Mouse (Mus musculus) CH12.LX (cell line): ENCODE results near the gene Trdmt1.
A peak's percentile ranks its signal among the peaks of the same experiment; 100 is the strongest.

Experiments used
- BHLHE40 ChIP-seq: IDR thresholded peaks from 2 replicates; pipeline ENCODE4 v1.6.1; 2011; ENCODE audit warnings: mild to moderate bottlenecking, low read depth, low read length, improper control_type of control experiment
- CHD1 ChIP-seq: IDR thresholded peaks from 2 replicates; pipeline ENCODE4 v1.6.1; 2012; ENCODE audit warnings: low read depth, low read length, improper control_type of control experiment, inconsistent platforms
- CTCF ChIP-seq, 2 experiments: IDR thresholded peaks in 1 of 2; conservative IDR thresholded peaks in 1 of 2; 2 replicates each; pipeline ENCODE4 v1.5.1; 2011 to 2012; ENCODE audit warnings: low read depth in 2 of 2, low read length in 2 of 2, improper control_type of control experiment in 1 of 2, inconsistent platforms in 1 of 2, mild to moderate bottlenecking in 1 of 2, moderate library complexity in 1 of 2
- EP300 ChIP-seq: IDR thresholded peaks from 2 replicates; pipeline ENCODE4 v1.6.1; 2011; ENCODE audit warnings: low read length, improper control_type of control experiment
- MAFK ChIP-seq: IDR thresholded peaks from 2 replicates; pipeline ENCODE4 v1.6.1; 2011; ENCODE audit warnings: low read length, improper control_type of control experiment; ENCODE audit not compliant: insufficient replicate concordance
- MAZ ChIP-seq: IDR thresholded peaks from 2 replicates; pipeline ENCODE4 v1.6.1; 2012; ENCODE audit warnings: low read depth, mild to moderate bottlenecking, inconsistent platforms, low read length, improper control_type of control experiment, moderate library complexity
- NELFE ChIP-seq: IDR thresholded peaks from 2 replicates; pipeline ENCODE4 v1.6.1; 2011; ENCODE audit warnings: low read depth, low read length, improper control_type of control experiment
- NRF1 ChIP-seq: IDR thresholded peaks from 2 replicates; pipeline ENCODE4 v1.6.1; 2014; ENCODE audit warnings: low read depth, mild to moderate bottlenecking, inconsistent platforms, low read length, improper control_type of control experiment, moderate library complexity
- POLR2A ChIP-seq: IDR thresholded peaks from 2 replicates; pipeline ENCODE4 v1.6.1; 2011; ENCODE audit warnings: low read depth, mild to moderate bottlenecking, improper control_type of control experiment, low read length
- USF1 ChIP-seq: IDR thresholded peaks from 2 replicates; pipeline ENCODE4 v1.6.1; 2014; ENCODE audit warnings: low read depth, mild to moderate bottlenecking, inconsistent platforms, low read length, improper control_type of control experiment
- ZC3H11A ChIP-seq: IDR thresholded peaks from 2 replicates; pipeline ENCODE4 v1.6.1; 2012; ENCODE audit warnings: low read depth, mild to moderate bottlenecking, inconsistent platforms, low read length, improper control_type of control experiment

DNA sequence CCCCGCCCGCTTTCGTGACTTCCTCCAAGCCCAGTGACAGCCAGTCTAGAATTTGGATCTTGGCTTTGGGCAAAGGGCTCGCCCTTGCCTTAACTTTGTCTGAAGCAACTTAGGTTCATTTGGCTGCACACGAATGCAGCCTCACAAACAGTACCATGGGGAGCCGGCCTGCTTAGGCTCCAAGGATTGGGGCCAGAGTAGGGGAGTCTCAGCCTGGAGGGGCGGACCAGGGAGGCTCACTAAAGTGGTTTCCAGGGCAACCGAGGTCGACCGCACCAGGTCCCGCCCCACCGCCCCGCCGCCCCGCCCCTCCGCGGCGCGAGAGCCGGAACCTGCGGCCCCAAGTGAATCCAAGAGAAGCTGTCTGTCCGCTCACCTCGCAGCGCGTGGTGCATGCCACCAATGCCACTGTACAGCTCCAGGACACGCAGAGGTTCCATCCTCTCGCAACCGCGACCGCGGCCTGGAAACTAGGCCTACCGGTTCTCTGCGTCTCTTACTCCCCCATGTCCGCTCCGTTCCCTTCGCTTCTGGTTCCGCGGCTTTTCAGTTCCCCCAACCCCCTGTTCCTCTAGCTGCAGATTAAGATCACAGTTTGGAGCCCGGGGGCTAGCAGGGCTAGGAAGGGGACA is at the start of gene Trdmt1:
- no peak for TF ChIP-seq ZC3H11A
- no peak for TF ChIP-seq MAFK
- no peak for TF ChIP-seq CTCF (conservative IDR thresholded peaks at IDR 0.05 in 1 of 2, IDR thresholded peaks at IDR 0.05 in 1 of 2; ENCODE audit: low read depth in 2 of 2, low read length in 2 of 2)
- TF ChIP-seq EP300 = no peak
- TF ChIP-seq POLR2A = peak; percentile 84
- no peak for TF ChIP-seq BHLHE40
- TF ChIP-seq NRF1 = no peak
- no peak for TF ChIP-seq USF1
- peak; percentile 62 for TF ChIP-seq NELFE
- peak; percentile 18; the same call in 1 of the 2 replicates for TF ChIP-seq MAZ
- no peak for TF ChIP-seq CHD1
